Mouse (Mus musculus) right cerebral cortex, postnatal 10 days (tissue): Measurements from ENCODE around the gene Ccnd3.

Experiments used
- DNase-seq, 2 experiments: peaks; one replicate each; pipeline ENCODE4 v3.0.0; 2021; ENCODE audit warnings: low spot score in 2 of 2

Gene Ccnd3

DNA sequence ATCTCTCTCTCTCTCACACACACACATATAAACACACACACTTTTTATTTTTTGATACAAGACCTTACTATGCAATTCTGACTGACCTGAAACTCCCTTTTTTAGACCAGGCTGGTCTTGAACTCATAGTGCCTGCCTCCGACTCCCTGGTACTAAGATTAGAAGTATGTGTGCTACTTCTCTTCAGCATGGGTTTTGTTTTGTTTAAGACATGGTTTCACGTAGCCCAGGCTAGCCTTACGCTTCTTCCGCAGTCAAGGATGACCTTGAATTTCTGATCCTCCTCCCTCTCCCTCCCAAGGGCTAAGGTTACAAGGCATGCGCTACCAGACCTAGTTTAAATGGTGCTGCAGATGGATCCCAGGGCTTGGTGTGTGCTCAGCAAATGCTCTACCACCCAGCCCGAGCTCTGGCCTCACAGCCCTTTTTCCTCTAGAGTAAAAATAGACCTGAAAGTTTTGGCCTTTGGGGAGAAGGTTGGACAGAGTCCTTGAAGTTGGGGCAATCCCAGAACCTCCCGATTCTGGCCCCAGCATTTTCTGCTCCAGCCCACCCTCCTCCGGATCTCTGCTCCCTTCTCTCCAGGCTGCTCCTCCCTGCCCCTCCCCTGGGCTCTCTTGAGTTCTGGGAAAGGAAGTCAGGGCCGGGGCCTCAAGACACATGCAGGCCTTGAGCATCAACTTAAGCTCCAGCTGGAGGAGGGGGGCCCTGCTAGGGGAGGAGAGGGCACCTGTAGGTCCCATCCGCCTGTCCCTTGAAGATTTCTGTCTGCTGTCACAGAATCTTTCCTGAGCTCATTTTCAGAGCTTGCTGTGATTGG, 8.3 kb downstream of the Ccnd3 start:
- no peak for DNase-seq

DNA sequence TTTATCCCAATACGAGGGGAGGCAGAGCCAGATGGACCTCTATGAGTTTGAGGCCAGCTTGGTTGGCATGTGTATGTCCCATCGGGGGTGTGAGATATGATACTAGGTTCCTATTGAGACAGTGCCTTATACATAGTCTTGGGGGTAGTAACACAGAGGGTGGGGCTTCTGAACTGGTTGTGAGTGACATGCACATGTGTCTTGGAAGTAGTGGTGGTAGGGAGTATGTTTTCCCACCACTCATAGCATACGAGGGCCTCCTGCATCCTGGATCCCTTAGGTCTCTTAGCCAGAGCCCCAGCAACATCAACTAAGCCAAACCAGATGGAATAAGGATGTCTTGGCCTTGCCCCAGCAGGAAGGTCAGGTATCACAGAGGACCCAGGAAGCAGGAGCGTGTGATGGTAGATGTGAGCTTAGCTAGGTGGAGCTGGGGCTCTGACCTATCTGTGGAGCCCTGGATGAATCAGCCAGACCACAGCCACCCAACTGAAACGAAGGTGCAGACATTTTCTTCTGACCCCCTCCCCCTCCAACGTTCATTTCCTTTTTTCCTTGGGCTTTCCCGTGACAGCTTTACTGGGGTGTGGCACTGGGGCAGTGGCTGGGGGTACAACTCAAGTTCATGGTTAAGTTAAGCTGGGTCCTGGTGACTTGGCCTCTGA, 10.5 kb downstream of the Ccnd3 start:
- no peak for DNase-seq

DNA sequence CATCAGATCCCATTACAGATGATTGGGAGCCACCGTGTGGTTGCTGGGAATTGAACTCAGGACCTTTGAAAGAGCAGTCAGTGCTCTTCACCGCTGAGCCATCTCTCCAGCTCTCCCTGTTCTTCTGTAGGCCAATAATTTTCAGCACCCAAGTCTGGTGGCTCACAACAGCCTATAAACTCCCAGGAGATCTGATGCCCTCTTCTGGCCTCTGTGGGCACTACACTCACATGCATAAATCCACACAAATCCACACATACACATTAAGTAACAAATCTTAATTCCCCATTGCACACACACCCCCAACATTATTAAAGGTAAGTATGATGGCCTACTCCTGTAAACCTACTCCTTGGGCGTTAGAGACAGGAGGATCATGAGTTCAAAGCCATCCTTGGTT, 11.4 kb downstream of the Ccnd3 start:
- no peak for DNase-seq

DNA sequence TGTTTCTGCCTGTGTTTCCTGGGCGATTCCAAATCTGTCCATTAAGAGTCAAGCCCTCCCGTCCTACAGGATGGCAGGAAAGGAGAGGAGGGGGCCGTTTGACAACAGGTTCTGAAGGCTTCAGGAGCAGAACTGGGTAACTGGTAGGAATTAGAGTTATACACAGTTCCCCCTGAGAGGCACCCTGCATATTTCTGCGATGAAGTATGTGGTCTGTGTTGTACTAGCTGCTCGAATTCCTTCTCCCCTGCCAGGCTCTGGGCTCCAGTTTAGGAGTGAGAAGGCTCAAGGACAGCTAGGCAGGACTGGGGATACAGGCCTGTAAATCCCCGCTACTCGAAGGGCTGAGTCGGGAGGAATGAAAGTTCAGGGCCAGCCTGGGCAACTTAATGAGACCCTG, 13.4 kb downstream of the Ccnd3 start:
- DNase-seq: no peak

DNA sequence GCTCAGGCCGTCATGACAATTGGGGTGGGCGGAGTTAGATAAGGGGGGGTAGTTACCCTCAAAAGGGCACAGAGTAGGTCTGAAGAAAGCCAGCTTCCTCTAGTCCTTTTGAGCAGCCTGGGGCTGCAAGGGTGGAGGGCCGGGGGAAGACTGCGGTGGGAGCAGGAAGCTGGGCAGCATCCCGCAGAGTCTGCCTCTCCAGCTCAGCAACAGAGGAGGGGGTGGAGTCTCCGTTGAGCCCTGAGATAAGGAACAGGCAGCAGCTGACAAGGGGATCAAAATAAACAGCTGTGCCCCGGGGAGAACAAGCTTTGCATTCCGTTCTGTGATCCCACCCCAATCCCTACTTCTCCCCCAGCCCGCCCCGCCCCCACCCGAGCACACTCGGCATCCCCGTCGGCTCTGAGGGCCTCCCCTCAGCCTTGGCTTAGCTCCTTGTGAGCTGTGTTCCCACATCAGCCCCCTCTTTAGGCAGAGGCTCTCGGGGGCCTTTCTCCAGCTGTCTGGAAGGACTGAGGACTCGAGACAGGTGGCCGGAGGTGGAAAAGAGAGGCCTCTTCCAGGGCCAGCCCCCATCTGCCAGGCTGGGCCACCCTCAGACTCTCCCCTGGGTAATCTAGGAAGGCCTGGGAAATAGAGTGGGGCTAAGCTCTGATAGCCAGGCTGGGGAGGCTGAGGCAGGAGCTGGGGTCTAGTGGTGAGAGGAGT, 16.9 kb downstream of the Ccnd3 start:
- DNase-seq: peak; percentile 74 to 78

DNA sequence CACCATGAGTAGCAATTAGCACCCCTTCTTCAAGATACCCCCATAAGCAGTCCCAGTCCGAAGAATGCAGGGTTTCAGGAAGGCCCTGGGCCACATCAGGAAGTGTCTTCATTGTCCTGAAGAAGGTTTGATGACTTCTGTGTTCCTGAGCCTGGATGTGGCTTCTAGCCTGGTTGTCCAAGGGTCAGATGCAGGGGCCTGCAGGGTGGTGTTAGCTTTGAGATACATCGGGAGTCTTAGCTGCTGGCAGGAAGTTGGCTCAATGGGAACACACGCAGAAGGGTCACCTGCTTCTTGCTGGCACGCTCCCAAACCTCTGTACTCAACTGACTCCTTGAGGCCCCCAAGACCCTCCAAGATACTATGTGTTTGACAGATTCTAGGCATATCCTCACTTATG, 17.7 kb downstream of the Ccnd3 start:
- no peak for DNase-seq

DNA sequence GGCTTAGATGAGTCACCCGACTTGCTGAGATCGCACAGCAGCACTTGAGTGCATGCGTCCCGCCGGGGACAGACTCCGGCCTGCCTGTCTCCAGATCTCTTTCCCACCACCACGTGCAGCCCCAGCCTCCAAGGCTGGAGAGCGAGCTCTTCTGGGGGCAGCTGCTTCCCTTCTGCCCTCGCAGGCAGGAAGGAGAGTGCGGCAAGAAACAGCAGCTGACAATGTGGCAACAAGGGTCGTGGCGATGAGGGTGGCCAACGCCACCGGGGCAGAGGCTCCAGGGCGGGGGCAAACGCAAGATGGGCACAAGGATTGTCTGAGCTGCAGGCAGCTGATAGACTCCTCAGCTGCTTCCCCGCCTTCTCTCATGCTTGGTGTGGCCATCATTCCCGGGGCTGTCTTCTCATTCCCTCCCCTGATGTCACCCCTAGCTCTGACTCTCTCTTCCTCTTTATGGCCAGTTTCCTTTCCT, 18.4 kb downstream of the Ccnd3 start:
- DNase-seq: peak in 1 of 2 experiments; percentile 35

DNA sequence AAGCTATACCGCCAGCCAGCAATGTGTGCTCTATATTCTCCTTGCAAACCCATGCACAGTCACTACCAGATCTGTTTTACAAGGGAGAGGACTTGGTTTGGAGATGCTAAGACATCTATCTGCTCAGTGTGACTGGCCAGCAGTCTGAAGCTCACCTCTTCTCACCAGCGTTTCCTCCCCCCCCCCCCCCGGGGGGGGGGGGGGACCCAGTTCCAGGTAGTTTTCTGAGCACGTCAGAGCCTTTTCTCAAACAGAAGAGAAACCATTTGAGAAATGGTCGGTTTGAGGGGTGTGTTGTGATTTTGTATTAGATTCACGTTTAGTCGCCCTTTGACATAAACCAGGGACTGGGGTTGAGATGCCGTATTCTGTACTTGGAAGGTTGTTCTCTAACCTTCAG, 19.2 kb downstream of the Ccnd3 start:
- DNase-seq: no peak

DNA sequence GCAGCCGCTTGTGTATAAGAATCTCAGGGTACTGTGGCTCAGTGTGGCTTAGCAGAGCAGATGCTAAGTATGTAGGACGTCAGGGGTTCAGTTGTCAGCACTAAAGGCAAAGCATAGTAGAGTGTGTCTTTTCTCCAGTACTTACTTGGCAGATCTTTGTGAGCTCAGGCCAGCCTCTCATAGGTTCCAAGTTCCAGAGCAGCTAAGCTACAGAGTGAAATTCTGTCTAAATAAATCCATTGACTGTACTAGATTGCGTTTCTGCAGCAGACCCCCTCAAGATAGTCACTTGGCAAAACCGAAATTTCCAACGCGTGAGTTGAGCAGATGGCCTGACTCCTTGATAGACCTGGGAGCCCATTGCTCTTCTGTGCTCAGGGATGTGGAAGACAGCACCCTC, 20.1 kb downstream of the Ccnd3 start:
- DNase-seq: no peak

DNA sequence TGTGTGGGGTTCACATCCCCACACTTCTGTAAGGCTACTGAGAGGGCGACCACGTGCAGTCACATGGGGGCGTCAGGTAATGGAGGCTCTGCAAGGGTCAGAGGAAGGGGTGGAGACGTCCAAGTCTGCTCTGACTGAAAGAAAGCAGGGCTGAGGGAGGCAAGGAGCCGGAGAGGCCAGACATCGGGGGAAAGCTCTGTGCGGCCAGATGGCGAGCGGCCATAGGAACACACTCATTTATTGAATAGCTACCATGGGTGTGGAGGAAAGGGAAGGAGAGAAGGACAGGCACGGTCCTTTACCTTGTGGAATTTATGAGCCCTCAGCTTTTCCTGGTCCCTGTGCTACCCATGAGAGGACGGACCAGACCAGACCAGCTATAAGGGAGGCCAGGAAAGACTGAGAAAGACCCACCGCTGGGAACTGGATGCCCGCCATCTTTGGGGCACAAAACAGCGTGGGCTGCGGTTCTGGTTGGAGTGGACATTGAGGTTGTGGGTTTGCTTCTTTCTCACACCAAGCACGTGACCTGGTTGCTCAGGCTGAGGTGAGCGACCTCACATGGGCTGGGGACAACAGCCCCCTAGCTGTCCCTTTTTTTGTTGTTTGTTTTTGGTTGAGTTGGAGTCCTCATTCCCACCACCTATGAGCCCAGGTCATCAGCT, 22.1 kb downstream of the Ccnd3 start:
- no peak for DNase-seq

DNA sequence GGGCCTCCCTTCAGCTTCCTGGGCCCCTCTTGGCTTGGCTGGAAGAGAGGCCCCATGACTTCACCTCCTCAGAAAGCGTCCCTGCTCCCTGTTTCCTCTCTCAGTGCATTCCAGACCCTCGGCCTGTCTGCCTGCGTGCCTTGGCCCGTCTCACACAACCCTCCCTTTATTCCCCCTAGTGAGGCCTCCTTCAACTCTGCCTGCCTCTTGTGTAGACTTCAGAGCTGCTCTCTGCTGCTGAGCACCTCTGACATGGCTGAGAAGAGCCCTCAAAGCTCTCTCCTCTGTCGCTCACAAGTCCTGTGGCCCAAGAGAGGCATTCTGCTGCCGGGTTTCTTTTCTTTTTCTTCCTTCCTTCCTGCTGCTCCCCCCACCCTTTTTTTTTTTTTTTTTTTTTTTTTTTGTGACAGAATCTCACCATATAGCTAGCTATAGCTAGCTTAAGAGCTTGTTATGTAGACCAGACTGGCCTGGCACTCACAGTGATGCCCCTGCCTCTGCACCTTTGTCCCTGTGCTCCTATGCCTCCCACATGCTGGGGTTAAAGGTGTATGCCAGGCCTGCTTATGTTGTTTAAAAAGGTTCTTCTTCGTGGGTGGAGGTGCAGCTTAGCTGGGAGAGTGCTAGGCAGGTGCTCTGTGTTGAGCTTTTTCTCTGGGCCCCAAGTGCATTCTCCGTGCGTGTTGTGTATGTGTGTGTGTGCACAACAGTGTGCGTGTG, 22.9 kb downstream of the Ccnd3 start:
- no peak for DNase-seq

DNA sequence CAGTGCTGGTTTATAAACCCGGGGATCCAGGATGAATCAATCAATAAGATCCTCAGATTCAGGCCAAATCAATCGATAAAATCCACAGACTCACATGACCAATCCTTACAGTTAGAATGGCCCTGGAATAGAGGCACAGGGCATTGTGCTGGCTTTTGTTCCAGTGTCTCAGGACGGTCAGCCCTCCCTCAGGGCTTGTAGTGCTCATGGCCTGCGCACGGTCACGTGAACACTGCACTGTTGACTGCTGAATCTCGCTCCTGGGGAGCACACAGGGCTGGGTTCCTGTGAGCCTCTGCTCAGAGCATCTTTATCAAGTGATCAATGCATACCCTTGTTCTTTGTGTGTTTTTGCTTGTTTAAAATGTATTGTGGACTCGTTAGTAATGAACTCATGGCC, 24.1 kb downstream of the Ccnd3 start:
- no peak for DNase-seq

DNA sequence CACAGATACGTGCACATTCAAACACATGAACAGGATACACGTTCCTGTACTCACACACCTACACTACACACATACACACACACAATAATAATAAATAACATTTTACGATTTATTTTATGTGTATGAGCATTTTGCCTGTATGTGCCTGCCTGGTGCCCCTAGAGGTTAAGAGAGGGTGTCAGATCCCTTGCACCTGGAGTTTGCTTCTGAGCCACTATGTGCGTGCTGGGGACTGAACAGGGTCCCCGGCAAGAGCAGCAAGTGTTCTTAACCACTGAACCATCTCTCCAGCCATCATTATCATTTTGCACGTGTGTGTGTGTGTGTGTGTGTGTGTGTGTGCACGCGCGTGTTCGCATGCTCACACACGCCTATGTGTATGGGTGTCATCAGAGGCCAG, 24.7 kb downstream of the Ccnd3 start:
- DNase-seq: no peak

DNA sequence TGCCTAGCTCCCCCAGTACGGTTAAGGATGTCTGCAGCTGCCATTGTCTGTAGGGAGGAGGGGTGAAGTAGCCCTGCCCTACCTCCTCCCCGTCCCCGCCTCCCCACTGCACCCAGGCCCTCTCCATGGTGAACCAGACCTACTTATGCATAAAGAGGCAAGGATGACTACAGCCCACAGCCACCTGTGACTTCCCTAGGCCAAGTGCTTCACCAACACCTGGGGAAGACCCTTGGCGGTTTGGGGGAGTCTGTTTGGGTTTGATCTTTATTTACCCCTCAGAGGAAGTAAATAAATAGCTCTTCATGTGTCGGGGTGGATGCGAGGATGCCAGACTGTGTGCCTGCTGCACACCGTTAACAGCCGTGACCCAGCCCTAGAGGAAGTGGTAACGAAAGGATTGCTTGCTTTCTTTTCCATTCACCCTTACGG, 26.6 kb downstream of the Ccnd3 start:
- no peak for DNase-seq

DNA sequence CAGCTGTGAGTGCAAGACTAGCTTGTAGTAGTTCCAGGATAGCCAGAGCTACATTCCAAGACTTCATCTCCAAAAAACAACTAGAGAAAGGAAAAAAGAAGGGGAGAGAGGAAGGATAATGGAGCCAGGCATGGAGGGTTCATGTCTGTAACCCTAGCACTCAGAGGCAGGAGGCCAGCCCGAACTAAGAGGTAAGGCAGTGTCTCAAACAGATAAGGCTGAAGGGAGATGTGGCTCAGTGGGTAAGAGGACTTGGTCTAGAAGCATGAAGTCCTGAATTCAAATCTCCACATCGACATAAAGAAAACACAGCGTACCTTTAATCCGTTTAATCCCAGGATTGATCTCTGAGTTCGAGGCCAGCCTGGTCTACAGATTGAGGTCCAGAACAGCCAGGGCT, 27.5 kb downstream of the Ccnd3 start:
- no peak for DNase-seq

DNA sequence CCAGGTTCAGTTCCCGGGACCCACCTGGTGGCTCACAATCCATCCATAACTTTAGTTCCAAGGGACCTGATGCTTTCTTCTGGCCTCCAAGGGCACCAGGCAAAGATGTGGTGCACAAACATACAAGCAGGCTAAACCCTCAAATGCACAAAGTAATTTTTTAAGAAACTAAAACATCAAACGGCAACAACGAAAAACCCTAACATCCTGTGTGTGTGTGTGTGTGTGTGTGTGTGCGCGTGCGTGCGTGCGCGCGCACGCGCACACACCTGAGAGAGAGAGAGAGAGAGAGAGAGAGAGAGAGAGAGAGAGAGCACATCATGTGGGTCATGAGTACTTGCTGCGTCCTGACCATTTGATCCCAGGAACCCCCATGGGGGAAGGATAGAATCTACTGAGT, 28.8 kb downstream of the Ccnd3 start:
- DNase-seq: no peak

DNA sequence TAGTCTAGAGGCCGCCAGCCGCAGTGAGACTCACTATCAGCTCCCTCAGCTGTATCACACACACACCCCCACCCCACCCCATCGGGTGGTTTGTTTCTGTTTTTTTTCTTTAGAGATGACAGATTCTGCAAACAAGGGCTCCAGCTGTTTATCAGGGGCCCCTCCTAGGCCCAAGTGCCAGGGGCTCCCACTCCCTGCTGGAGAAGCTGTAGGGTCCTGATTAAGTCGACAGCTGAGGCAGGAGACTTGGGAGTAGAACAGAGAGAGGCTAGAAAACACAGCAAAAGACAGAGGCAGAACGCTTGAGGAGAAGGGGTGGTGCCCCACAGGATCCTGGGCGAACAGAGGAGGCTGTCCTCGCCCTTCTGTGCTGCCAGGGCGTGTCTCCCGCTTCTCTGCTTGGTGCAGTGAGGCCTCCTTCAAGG, 31.0 kb downstream of the Ccnd3 start:
- no peak for DNase-seq

DNA sequence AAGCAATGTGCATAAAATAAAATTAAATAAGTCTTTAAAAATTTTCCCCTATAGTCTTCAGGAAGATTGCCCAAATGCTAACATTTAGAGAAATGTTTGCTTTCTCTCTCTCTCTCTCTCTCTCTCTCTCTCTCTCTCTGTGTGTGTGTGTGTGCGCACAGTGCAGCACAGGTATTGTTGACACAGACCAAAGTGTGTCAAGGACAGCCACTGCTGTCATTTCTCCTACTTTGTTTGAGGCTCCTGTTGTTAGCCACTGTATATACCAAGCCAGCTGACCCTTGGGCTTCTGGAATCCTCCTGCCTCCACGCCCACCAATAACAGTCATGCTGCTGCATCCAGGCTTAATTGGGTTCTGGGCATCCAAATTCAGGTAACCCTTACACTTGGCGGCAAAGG, 33.2 kb downstream of the Ccnd3 start:
- DNase-seq: no peak

DNA sequence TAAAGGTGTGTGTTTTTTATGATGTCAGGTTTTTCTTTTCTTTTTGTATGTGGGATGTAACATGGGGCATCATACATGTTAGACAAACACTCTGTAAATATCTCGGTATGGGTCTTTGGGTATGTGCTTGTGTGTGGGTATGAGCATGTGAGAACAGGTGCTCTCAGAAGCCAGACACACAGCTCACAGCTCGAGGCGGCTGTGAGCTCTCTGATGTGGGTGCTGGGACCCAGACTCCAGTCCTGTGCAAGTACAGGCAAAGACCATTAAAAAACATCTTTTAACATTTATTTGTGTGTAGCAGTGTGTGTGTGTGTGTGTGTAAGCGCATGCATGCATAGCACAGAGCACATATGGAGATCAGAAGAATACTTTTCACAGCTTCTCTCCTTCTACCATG, 34.3 kb downstream of the Ccnd3 start:
- DNase-seq: no peak

DNA sequence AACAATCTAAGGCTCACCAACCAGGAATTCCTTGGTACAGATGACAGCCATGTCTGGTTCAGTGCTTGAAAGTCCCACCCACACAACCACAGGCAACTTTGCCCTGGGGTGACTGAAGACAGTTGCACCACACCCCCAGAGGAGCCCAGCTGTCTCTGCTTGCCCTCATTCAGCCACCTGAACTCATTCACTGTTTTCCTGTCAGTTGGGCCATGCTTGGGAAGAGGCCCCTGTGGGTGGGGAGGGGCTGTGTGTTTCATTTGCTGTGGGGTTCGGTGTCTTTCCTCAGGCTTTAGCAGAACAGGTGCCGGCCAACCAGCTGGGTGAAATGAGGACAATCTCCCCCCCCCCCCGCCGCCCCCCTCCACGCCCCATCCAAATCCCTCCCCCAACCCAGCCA, 37.2 kb downstream of the Ccnd3 start:
- no peak for DNase-seq

DNA sequence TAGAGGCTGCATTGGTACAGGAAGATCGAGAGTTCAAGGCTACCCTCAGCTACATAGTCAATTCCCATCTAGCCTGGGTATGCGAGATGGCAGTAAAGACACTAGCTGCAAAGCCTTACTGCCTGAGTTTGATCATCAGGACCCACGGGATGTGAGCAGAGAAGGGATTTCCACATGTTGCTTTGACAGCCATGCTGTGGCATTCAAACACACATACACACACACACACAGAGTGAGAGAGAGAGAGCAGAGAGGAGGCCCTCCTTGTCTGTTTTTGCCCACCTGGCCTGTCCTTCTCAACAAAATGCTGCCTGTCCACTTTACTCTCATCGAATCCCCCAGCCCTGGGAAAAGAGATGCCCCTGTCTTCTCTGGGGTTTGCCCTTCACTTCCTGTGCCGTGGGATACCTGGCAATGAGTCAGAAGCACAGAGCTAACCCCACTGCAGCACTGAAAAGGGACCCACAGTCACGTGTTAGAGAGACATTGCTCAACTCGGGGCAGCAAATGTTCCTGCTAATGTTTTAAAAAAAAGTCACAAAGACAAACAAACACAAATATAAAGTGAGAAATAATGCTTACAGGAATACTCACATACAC, 38.3 kb downstream of the Ccnd3 start:
- DNase-seq: no peak
